Mouse (Mus musculus) layer of hippocampus, adult 2 months (tissue): Measurements from ENCODE around the gene Ccdc151. TPM values are rescaled to one million over a fixed set of nuclear protein-coding genes. Genes with fewer than 3 reads are reported as not detected.

ENCODE experiments used
- DNase-seq, 2 experiments: peaks; one replicate each; pipeline ENCODE4 v3.0.0; 2022; ENCODE audit warnings: low spot score in 2 of 2
- H3K27ac ChIP-seq: fragments of 200-600 bp; 2 replicates; pipeline ENCODE4 v1.8.1; 2022
- H3K4me3 ChIP-seq: fragments of 200-600 bp; 2 replicates; pipeline ENCODE4 v1.8.1; 2022; ENCODE audit warnings: mild to moderate bottlenecking
- CTCF ChIP-seq: fragments of 200-600 bp; conservative IDR thresholded peaks from 2 replicates; pipeline ENCODE4 v1.8.1; 2022; ENCODE audit warnings: antibody characterized with exemption, mild to moderate bottlenecking, moderate library complexity
- long read RNA-seq, 2 experiments: library from polyadenylated mRNA; stranded (forward); transcript quantifications; one replicate each; pipeline ENCODE4 v2.0.0; 2021; ENCODE audit warnings: borderline mapping rate in 2 of 2
- total RNA-seq, 2 experiments: library from RNA; stranded (reverse); gene quantifications; 2 replicates each; pipeline ENCODE4 v1.2.3; 2021

The Ccdc151 gene
- total RNA-seq: 1 to 10 TPM; 8.5 to 9.2 TPM
- long read RNA-seq, experiment 1, partial matches to known transcripts: 0 of 5 reads
- long read RNA-seq, experiment 1, other reads (novel, unspliced or antisense): 3 of 5 reads
- long read RNA-seq, experiment 2, partial matches to known transcripts: 0 of 4 reads
- long read RNA-seq, experiment 2, other reads (novel, unspliced or antisense): 0 of 4 reads

GRCm38 (mm10) chr9:22002194-22003162 is at the start of gene Ccdc151, which contains the start of gene Prkcsh:
Gene Ccdc151, minus strand, starts transcription at chr9:22002634.
Gene Prkcsh, plus strand, starts transcription at chr9:22002806.
- Histone ChIP-seq H3K27ac (peak within 1 kb of the TSS; percentile 85), H3K4me3 (peak within 1 kb of the TSS; percentile 83)
- peak; percentile 99 to 100 for DNase-seq
- TF ChIP-seq CTCF: no peak

GRCm38 (mm10) chr9:22051958-22052254 is 49.5 kb upstream of the Ccdc151 start, which contains the start of gene Elavl3:
Gene Elavl3, minus strand, starts transcription at chr9:22052023.
- peak; percentile 84 to 86 for DNase-seq

GRCm38 (mm10) chr9:22051161-22051957 is 48.9 kb upstream of the Ccdc151 start:
- peak overlapping the region; percentile 93 for H3K4me3 ChIP-seq
- no peak for DNase-seq
- H3K27ac ChIP-seq: peak overlapping the region; percentile 94
- TF ChIP-seq CTCF: no peak

More at GRCm38 (mm10) chr9:22051958-22052254, 49.5 kb upstream of the Ccdc151 start, which contains the start of gene Elavl3:
- Histone ChIP-seq H3K4me3 (peak within 1 kb of the TSS; percentile 93), H3K27ac (peak within 1 kb of the TSS; percentile 94)
- peak; percentile 67 for TF ChIP-seq CTCF

- Histone ChIP-seq H3K4me3 (peak overlapping the region; percentile 93), H3K27ac (peak overlapping the region; percentile 94)
- peak; percentile 54 to 72 for DNase-seq
- TF ChIP-seq CTCF: no peak; the same call in 1 of the 2 replicates
Observed at GRCm38 (mm10) chr9:22050351-22050889, 48.0 kb upstream of the Ccdc151 start.

GRCm38 (mm10) chr9:22049721-22050270 is 47.4 kb upstream of the Ccdc151 start:
- no peak for DNase-seq
- peak overlapping the region; percentile 93 for H3K4me3 ChIP-seq
- H3K27ac ChIP-seq: peak overlapping the region; percentile 94
- TF ChIP-seq CTCF: no peak

- TF ChIP-seq CTCF: no peak
- peak overlapping the region; percentile 94; the same call in 1 of the 2 replicates for H3K27ac ChIP-seq
- no peak for DNase-seq
- H3K4me3 ChIP-seq: peak overlapping the region; percentile 93
Observed at GRCm38 (mm10) chr9:22049315-22049714, 46.9 kb upstream of the Ccdc151 start.

- Histone ChIP-seq H3K4me3 (peak overlapping the region; percentile 11; the same call in 1 of the 2 replicates), H3K27ac (peak overlapping the region; percentile 14; the same call in 1 of the 2 replicates)
- TF ChIP-seq CTCF: no peak
- no peak for DNase-seq
Observed at GRCm38 (mm10) chr9:22047329-22047728, 44.9 kb upstream of the Ccdc151 start.

GRCm38 (mm10) chr9:22041832-22042231 is 39.4 kb upstream of the Ccdc151 start:
- DNase-seq: no peak
- no peak for TF ChIP-seq CTCF
- Histone ChIP-seq H3K27ac (no peak overlapping the region), H3K4me3 (no peak overlapping the region)

GRCm38 (mm10) chr9:22037826-22038225 is 35.4 kb upstream of the Ccdc151 start:
- no peak; the same call in 1 of the 2 replicates for TF ChIP-seq CTCF
- DNase-seq: no peak
- Histone ChIP-seq H3K4me3 (no peak overlapping the region), H3K27ac (no peak overlapping the region)

- H3K4me3 ChIP-seq: no peak overlapping the region
- TF ChIP-seq CTCF: no peak
- H3K27ac ChIP-seq: peak overlapping the region; percentile 3; the same call in 1 of the 2 replicates
- DNase-seq: no peak
Observed at GRCm38 (mm10) chr9:22035300-22036044, 33.0 kb upstream of the Ccdc151 start.

- peak overlapping the region; percentile 41; the same call in 1 of the 2 replicates for H3K27ac ChIP-seq
- no peak overlapping the region for H3K4me3 ChIP-seq
- no peak for DNase-seq
- no peak for TF ChIP-seq CTCF
Observed at GRCm38 (mm10) chr9:22030386-22030785, 28.0 kb upstream of the Ccdc151 start.
